Mouse (Mus musculus) E14TG2a.4 (cell line): ENCODE measurements at regions not wholly inside any gene's neighbourhood (a gene's known extent, or its start where the extent isn't known, plus 50 kb on each side); places are given as distances from the start of the nearest gene placed in this dataset.

Source experiments
- CTCF ChIP-seq: conservative IDR thresholded peaks from 2 replicates; pipeline ENCODE4 v1.5.1; 2014; ENCODE audit warnings: low read length
- NANOG ChIP-seq: IDR thresholded peaks from 2 replicates; pipeline ENCODE4 v1.6.1; 2014; ENCODE audit warnings: borderline replicate concordance, low read length, mixed read lengths
- POU5F1 ChIP-seq: IDR thresholded peaks from 2 replicates; pipeline ENCODE4 v1.6.1; 2014; ENCODE audit warnings: low read length, borderline replicate concordance

- TF ChIP-seq CTCF (no peak), NANOG (no peak), POU5F1 (no peak)
Measured at GRCm38 (mm10) chr12:45614074-45614473, 539.6 kb upstream of the Stxbp6 start.
